Mouse (Mus musculus) heart, postnatal 0 days (tissue): ENCODE results near the gene Wdr95. TPM values are rescaled to one million over a fixed set of nuclear protein-coding genes. Genes with fewer than 3 reads are reported as not detected.

Experiments used
- ATAC-seq: fragments of 200-750 bp; cut with Nextera tagmentation; 2 replicates; pipeline ENCODE4 v1.8.0; 2017; ENCODE audit warnings: low read depth, moderate number of reproducible peaks, moderate library complexity; ENCODE audit not compliant: insufficient read depth
- DNase-seq: peaks from one replicate; pipeline ENCODE4 v3.0.0-alpha.2; 2016; ENCODE audit warnings: low spot score
- H3K27ac ChIP-seq: fragments of 300-500 bp; sonication (generic); 2 replicates; pipeline ENCODE4 v1.5.1; 2014; ENCODE audit warnings: low read depth, mild to moderate bottlenecking
- H3K27me3 ChIP-seq: fragments of 300-500 bp; sonication (generic); 2 replicates; pipeline ENCODE4 v1.6.1; 2014; ENCODE audit warnings: low read length, mixed read lengths; ENCODE audit not compliant: control insufficient read depth, insufficient read depth
- H3K36me3 ChIP-seq: fragments of 300-500 bp; sonication (generic); replicated peaks from 2 replicates; pipeline ENCODE4 v1.6.1; 2014; ENCODE audit warnings: low read length, mixed read lengths; ENCODE audit not compliant: control insufficient read depth, insufficient read depth
- H3K4me1 ChIP-seq: fragments of 300-500 bp; sonication (generic); 2 replicates; pipeline ENCODE4 v1.6.1; 2014; ENCODE audit warnings: antibody characterized with exemption; ENCODE audit not compliant: control insufficient read depth, insufficient read depth
- H3K4me2 ChIP-seq: fragments of 300-500 bp; sonication (generic); 2 replicates; pipeline ENCODE4 v1.6.1; 2014; ENCODE audit warnings: low read depth, mild to moderate bottlenecking, low read length, moderate library complexity
- H3K4me3 ChIP-seq: fragments of 300-500 bp; sonication (generic); 2 replicates; pipeline ENCODE4 v1.5.1; 2014; ENCODE audit warnings: low read depth, low read length
- H3K9ac ChIP-seq: fragments of 300-500 bp; sonication (generic); replicated peaks from 2 replicates; pipeline ENCODE4 v1.6.1; 2014; ENCODE audit warnings: low read depth, low read length, mixed read lengths
- H3K9me3 ChIP-seq: fragments of 300-500 bp; sonication (generic); replicated peaks from 2 replicates; pipeline ENCODE4 v1.6.1; 2016; ENCODE audit warnings: low read length; ENCODE audit not compliant: control insufficient read depth
- CTCF ChIP-seq: IDR thresholded peaks from 2 replicates; pipeline ENCODE4 v1.5.1; 2016; ENCODE audit warnings: antibody characterized with exemption, control low read depth, low read depth
- EP300 ChIP-seq: IDR thresholded peaks from 2 replicates; pipeline ENCODE4 v1.6.1; 2016; ENCODE audit warnings: antibody characterized with exemption, low read depth
- WGBS: fragments of 180-500 bp; shearing (Covaris S2); extraction: QIAGEN DNeasy Blood & Tissue Kit; methylation state at CpG from one replicate; pipeline ENCODE4 v1.1.7; 2014; 5-methylcytosine and 5-hydroxymethylcytosine counted together
- polyA plus RNA-seq: library from polyadenylated mRNA; unstranded; fragments of >200 nt; fragmentation: Nextera tagmentation; extraction: Ambion mirVana; gene quantifications from 2 replicates; pipeline ENCODE4 v1.2.1, GENCODE M21; 2015
- total RNA-seq: library from RNA; depleted of rRNA; stranded (reverse); fragments of >200 nt; gene quantifications from 2 replicates; pipeline ENCODE4 v1.2.3, GENCODE M21; 2014; ENCODE audit warnings: low replicate concordance

Wdr95 gene
- total and polyA plus RNA-seq, 2 experiments from 2014 or later, result 0.19 TPM; not detected in 1

DNA sequence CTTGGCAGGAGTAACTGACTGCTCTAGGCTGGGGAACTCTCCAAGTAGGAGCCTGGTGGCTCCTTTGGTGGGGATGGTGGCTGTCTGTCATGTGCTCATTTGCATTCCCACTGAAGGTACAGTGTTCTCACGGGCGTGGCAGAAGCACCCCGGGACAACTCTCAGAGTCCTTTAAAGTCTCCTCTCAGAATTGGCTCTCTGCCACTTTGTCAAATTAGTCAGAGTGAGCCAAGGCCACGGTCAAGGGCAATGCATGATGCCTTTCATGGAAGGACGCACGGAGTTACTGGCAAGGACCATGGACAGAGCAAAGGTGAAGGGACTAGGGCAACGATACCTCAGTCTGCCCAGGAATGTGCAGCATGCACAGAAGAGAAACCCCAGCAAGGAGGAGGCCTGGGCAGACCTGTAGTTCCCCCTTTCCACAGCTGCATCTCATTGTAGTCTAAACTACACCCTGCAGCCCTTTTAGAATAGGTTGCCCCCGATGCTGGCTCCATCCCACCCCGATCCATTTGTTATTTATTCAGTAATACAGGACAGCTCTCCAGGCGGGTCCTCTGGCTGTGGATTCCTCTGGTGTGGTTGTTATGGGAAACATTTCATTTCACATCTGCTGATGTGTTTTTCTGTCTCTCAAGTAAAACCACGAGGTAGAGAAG is 40.0 kb upstream of the Wdr95 start:
- H3K9ac ChIP-seq, result no peak overlapping the region
- TF ChIP-seq CTCF (no peak), EP300 (no peak)
- H3K4me1 ChIP-seq, result no peaks in the 10 kb centered on the region
- DNase-seq, result peak; percentile 13
- ATAC-seq, result peak; percentile 57; the same call in 1 of the 2 replicates
- H3K27ac ChIP-seq, result no peak overlapping the region
- H3K27me3 ChIP-seq, result no peaks in the 10 kb centered on the region
- 39% methylated on average over 11 of the region's 11 CpGs for WGBS
- H3K36me3 ChIP-seq, result no peaks in the 10 kb centered on the region
- H3K9me3 ChIP-seq, result no peaks in the 10 kb centered on the region
- no peak overlapping the region for H3K4me3 ChIP-seq
- H3K4me2 ChIP-seq, result no peak overlapping the region

DNA sequence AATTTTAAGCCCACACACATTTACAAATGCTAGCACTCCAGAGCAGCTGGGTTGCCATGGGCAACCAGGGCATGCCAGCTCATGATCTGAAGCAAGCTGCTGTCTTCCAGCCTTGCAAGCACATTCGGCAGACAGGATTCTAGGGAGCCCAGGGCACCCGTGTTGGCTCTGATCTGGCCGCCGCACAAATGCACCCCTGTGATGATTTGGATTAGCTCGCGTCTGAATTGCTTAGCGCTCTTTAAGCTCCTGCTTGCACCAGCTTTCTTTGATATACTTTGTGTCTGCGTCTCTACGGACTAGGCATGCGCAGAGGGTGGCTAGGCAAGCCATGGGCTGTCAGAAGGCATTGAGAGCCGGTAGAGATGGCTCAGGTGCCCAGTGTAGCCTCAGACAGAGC is 39.3 kb upstream of the Wdr95 start:
- Histone ChIP-seq H3K4me2 (no peak overlapping the region), H3K4me1 (no peaks in the 10 kb centered on the region), H3K4me3 (no peak overlapping the region), H3K27ac (no peak overlapping the region), H3K9me3 (no peaks in the 10 kb centered on the region), H3K27me3 (no peaks in the 10 kb centered on the region), H3K36me3 (no peaks in the 10 kb centered on the region), H3K9ac (no peak overlapping the region)
- 84% methylated on average over 11 of the region's 11 CpGs for WGBS
- TF ChIP-seq EP300 (no peak), CTCF (no peak)
- DNase-seq, result no peak
- ATAC-seq, result no peak

DNA sequence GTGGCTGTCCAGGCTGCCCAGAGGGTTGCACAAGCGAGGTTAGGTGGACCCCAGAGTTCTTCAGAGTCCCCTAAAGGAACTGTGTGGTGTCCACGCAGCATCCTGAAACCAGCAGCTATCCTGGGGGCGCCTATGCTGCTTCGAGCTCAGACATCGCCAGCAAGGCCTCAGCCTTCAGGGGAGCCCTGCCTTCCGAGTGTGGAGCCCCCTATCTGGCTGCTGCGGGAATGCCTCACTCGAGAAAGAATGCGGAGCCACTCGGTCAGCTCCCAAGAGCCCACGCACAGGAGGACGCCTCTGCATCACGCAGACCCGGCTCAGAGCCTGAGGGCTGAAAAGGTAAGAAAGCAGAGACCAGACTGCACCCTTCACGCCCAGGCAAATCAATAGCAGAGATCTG is 38.2 kb upstream of the Wdr95 start:
- TF ChIP-seq CTCF (no peak), EP300 (no peak)
- DNase-seq, result no peak
- no peak for ATAC-seq
- no peak overlapping the region for H3K4me3 ChIP-seq
- H3K9me3 ChIP-seq, result no peaks in the 10 kb centered on the region
- no peak overlapping the region for H3K4me2 ChIP-seq
- no peaks in the 10 kb centered on the region for H3K4me1 ChIP-seq
- 60% methylated on average over 15 of the region's 15 CpGs for WGBS
- H3K27me3 ChIP-seq, result no peaks in the 10 kb centered on the region
- no peak overlapping the region for H3K27ac ChIP-seq
- H3K36me3 ChIP-seq, result no peaks in the 10 kb centered on the region
- no peak overlapping the region for H3K9ac ChIP-seq

DNA sequence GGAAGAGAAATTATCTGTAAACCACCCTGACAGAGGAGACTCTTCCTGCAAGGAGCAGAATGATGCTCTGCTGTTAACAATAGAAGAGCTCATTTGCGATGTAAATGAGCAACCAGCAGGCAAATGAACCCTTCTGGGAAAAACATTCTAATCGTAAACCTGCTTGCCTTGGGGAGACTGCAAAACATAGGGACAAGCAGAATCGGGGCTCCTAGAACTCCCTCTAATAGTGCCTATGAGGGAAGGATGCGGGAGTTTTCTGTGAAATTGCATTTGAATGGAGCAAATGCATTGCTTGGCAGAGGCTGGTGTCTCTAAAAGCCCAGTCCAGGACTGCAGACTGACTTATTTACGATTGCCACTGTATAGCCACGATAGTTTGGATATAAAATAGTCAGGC is 32.8 kb upstream of the Wdr95 start:
- Histone ChIP-seq H3K4me3 (no peak overlapping the region), H3K4me1 (no peaks in the 10 kb centered on the region), H3K9ac (no peak overlapping the region), H3K27ac (no peak overlapping the region), H3K27me3 (no peaks in the 10 kb centered on the region), H3K4me2 (no peak overlapping the region), H3K9me3 (no peaks in the 10 kb centered on the region), H3K36me3 (no peaks in the 10 kb centered on the region)
- WGBS, result 63% methylated on average over 6 of the region's 6 CpGs
- no peak for TF ChIP-seq CTCF
- no peak for TF ChIP-seq EP300
- DNase-seq (no peak), ATAC-seq (no peak)

DNA sequence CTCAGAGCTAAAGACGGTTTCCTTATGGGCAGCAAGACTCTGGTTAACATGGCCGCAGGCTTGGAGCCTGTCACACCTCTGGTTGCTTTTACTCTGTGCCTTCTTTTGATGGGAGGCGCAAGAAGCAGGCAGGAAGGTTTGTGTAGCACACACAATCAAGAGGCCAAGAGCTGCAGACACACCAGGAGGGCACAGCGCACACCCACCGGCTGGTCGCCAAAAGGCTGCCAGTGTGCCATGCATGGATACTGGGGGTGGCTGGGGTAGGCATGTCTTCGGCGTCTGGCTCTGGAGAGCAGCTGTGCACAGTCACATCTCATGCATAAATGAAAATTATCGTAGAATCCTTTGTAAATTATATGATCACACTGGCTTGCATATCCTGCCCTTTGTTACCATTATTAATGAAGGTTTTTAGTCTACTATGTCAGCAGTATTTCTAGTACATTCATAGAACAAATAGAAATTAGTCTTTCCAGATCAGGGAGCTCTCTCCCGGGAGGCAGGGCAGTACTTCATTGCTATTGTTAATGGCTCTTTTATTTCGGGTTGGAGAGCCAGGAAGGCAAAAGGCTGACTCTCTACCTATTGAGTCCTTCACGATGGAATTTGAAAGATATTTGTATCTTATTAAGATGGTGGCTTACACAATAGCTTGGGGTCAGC is 31.9 kb upstream of the Wdr95 start:
- WGBS, result 71% methylated on average over 12 of the region's 12 CpGs
- TF ChIP-seq CTCF, result no peak
- no peak for TF ChIP-seq EP300

More for the DNA sequence above, 31.9 kb upstream of the Wdr95 start:
- H3K27ac ChIP-seq, result no peak overlapping the region
- H3K36me3 ChIP-seq, result no peaks in the 10 kb centered on the region
- H3K9ac ChIP-seq, result no peak overlapping the region
- no peak for DNase-seq
- H3K4me3 ChIP-seq, result no peak overlapping the region
- ATAC-seq, result no peak
- H3K4me2 ChIP-seq, result no peak overlapping the region
- no peaks in the 10 kb centered on the region for H3K27me3 ChIP-seq
- H3K4me1 ChIP-seq, result no peaks in the 10 kb centered on the region
- no peaks in the 10 kb centered on the region for H3K9me3 ChIP-seq
